20 mouse cellular contexts compared by ENCODE assay signal in the genomic region with DNA sequence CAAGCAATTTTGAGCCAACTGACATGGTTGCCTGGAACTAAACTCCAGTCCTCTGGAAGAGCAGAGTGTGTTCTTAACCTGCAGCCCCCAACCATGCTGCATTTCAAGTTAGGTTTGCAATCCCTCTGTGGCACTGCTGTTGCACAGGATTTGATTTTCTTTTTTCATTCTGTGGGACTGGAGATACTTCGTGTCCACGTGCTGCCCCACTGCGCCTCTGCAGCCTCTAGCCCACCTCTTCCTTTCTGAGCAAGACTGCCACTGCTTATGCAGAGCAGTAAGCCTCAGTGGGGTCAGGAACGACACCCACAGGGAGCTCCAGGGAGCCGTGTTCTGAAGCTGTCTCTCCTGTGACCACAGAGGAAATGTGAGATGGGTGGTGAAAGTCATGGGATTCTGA. TPM values are rescaled to one million over a fixed set of nuclear protein-coding genes. Genes with fewer than 3 reads are reported as not detected.
A peak's percentile ranks its signal among the peaks of the same experiment; 100 is the strongest.
DNase-seq lines count a peak whose midpoint lies in the region; ATAC-seq lines count a peak whose summit lies in the region.
"Had no signal": no experiment of that assay in that cellular context is flagged by ENCODE, and none has a peak within 500 bp of the region (broad histone marks: within the 10 kb centered on the region; RNA-seq: fewer than 3 reads in every experiment).

No protein-coding gene starts in this region.

- H3K36me3 ChIP-seq in midbrain, embryonic 11.5 days (ENCODE audit: control insufficient read depth, insufficient read depth, low read length) = no peaks in the 10 kb centered on the region
- no peaks in the 10 kb centered on the region for H3K36me3 ChIP-seq in midbrain, embryonic 16.5 days (ENCODE audit: control insufficient read depth, insufficient read depth, low read length)
- H3K36me3 ChIP-seq: embryonic facial prominence, embryonic 13.5 days; embryonic facial prominence, embryonic 15.5 days; forebrain, embryonic 10.5 days; forebrain, embryonic 12.5 days had no signal

- no peak overlapping the region for H3K27ac ChIP-seq in midbrain, embryonic 11.5 days (ENCODE audit: low read depth, low read length)
- H3K27ac ChIP-seq in midbrain, embryonic 16.5 days (ENCODE audit: low read length) = no peak overlapping the region
- H3K27ac ChIP-seq: embryonic facial prominence, embryonic 13.5 days; embryonic facial prominence, embryonic 15.5 days; forebrain, embryonic 10.5 days; forebrain, embryonic 12.5 days had no signal

- no peak overlapping the region for H3K4me3 ChIP-seq in midbrain, embryonic 11.5 days (ENCODE audit: low read depth, low read length)
- no peak overlapping the region for H3K4me3 ChIP-seq in midbrain, embryonic 16.5 days (ENCODE audit: low read depth, low read length)
- H3K4me3 ChIP-seq: embryonic facial prominence, embryonic 13.5 days; embryonic facial prominence, embryonic 15.5 days; erythroblast, embryonic 14.5 days; forebrain, embryonic 10.5 days; forebrain, embryonic 12.5 days had no signal

- no peak for ATAC-seq in midbrain, embryonic 11.5 days (ENCODE audit: low FRiP score)
- no peak for ATAC-seq in midbrain, embryonic 16.5 days
- ATAC-seq: forebrain, embryonic 14.5 days; forebrain, embryonic 16.5 days had no signal

- WGBS in midbrain, embryonic 11.5 days = 72% methylated on average over 5 of the region's 5 CpGs
- 72% methylated on average over 5 of the region's 5 CpGs for WGBS in midbrain, embryonic 16.5 days

- no peaks in the 10 kb centered on the region for H3K27me3 ChIP-seq in midbrain, embryonic 11.5 days (ENCODE audit: control insufficient read depth, insufficient read depth, low read length)
- H3K27me3 ChIP-seq in midbrain, embryonic 16.5 days (ENCODE audit: control insufficient read depth, insufficient read depth, low read depth, low read length) = no peaks in the 10 kb centered on the region
- H3K27me3 ChIP-seq: embryonic facial prominence, embryonic 13.5 days; embryonic facial prominence, embryonic 15.5 days; forebrain, embryonic 12.5 days had no signal

- no peaks in the 10 kb centered on the region for H3K4me1 ChIP-seq in midbrain, embryonic 11.5 days (ENCODE audit: control insufficient read depth, insufficient read depth, low read length)
- no peaks in the 10 kb centered on the region for H3K4me1 ChIP-seq in midbrain, embryonic 16.5 days (ENCODE audit: control insufficient read depth, insufficient read depth, low read length)
- H3K4me1 ChIP-seq: embryonic facial prominence, embryonic 15.5 days; forebrain, embryonic 10.5 days; forebrain, embryonic 12.5 days had no signal

- no peak overlapping the region for H3K4me2 ChIP-seq in midbrain, embryonic 11.5 days
- H3K4me2 ChIP-seq in midbrain, embryonic 16.5 days (ENCODE audit: low read length) = no peak overlapping the region
- H3K4me2 ChIP-seq: embryonic facial prominence, embryonic 13.5 days; embryonic facial prominence, embryonic 15.5 days; forebrain, embryonic 12.5 days had no signal

- H3K9me3 ChIP-seq in midbrain, embryonic 11.5 days (ENCODE audit: control insufficient read depth, low read length) = no peaks in the 10 kb centered on the region
- no peaks in the 10 kb centered on the region for H3K9me3 ChIP-seq in midbrain, embryonic 16.5 days (replicated peaks; ENCODE audit: control insufficient read depth, low read length, poor library complexity, severe bottlenecking)
- H3K9me3 ChIP-seq: embryonic facial prominence, embryonic 13.5 days; embryonic facial prominence, embryonic 15.5 days; forebrain, embryonic 10.5 days; forebrain, embryonic 12.5 days had no signal

- DNase-seq in midbrain, embryonic 11.5 days (ENCODE audit: low spot score, missing footprints) = peak; percentile 19
- DNase-seq in MEL-GATA-1-ER (ENCODE audit: extremely low read depth, low read depth) = peak; percentile 36
- DNase-seq in cerebellum, adult 11 months = no peak
- no peak for DNase-seq in layer of hippocampus, postnatal 14 days (ENCODE audit: low spot score in 2 of 2)
- DNase-seq: adrenal gland, adult 2 months; adrenal gland, postnatal 10 days; adrenal gland, postnatal 25 days; cerebellum, adult 11-12 months; cerebellum, adult 2 months; cerebellum, adult 9-10 months; cerebellum, postnatal 10 days; cerebellum, postnatal 25 days had no signal

- no peak overlapping the region; the same call in 1 of the 2 replicates for H3K9ac ChIP-seq in midbrain, embryonic 11.5 days (ENCODE audit: low read length)
- H3K9ac ChIP-seq in midbrain, embryonic 16.5 days (ENCODE audit: low read depth, low read length) = no peak overlapping the region
- H3K9ac ChIP-seq: embryonic facial prominence, embryonic 13.5 days; embryonic facial prominence, embryonic 15.5 days; forebrain, embryonic 12.5 days had no signal

RNA-seq across cellular contexts. Expression of a gene that starts 45.4 kb away (rescaled TPM):
- 30.7 and 34.7 TPM in 2 replicates for polyA plus RNA-seq in midbrain, embryonic 11.5 days (2014; fragmentation: Nextera tagmentation; extraction: Ambion mirVana)
- 32.2 and 34.2 TPM in 2 replicates for polyA plus RNA-seq in midbrain, embryonic 16.5 days (2015; fragmentation: Nextera tagmentation; extraction: Ambion mirVana)
- total RNA-seq in layer of hippocampus, postnatal 14 days (2021) = 10 to 100 TPM; 61.8 to 64.9 TPM

Comparison
In these comparisons a context has a peak if more than half of its experiments do, and no peak if none do; other contexts are left out.
1. DNase-seq: peak in midbrain, embryonic 11.5 days (single experiment) and MEL-GATA-1-ER (single experiment); none in cerebellum, adult 11 months (single experiment) and layer of hippocampus, postnatal 14 days (0 of 2).